Comparison of ENCODE assay signal across 8 mouse cellular contexts in the genomic region with DNA sequence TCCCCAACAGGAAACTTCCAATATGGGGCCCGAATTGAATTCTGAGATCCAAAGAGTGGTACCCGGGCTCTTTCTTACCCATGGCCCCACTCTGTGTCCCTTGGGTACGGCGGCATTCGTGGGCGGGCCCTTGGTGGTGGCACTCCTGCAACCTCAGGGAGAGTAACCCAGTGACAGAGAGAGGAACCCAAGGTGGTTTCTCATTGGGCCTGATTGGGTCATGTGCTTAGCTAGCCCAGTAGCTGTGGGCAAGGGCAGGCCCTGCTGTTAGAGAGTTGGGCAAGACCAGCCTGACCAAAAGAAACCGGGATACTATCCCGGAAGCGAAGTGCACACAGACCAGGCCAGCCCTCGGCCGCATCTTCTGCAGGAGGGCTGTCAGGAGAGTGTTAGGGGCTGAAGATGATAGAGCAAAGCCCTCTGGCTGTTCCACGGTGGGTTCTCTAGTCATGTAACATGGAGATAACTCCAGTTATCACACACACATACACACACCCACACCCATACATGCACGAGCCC. TPM values are rescaled to one million over a fixed set of nuclear protein-coding genes. Genes with fewer than 3 reads are reported as not detected.
A peak's percentile ranks its signal among the peaks of the same experiment; 100 is the strongest.
DNase-seq lines count a peak whose midpoint lies in the region; ATAC-seq and TF ChIP-seq lines count a peak whose summit lies in the region.

No protein-coding gene starts in this region.

- no peak for DNase-seq in forebrain, embryonic 10.5 days (ENCODE audit: extremely low spot score, low spot score)
- no peak for DNase-seq in forebrain, embryonic 14.5 days (ENCODE audit: low spot score)
- DNase-seq in embryo, embryonic 10 days (ENCODE audit: low spot score), result peak; percentile 64
- peak; percentile 72 to 87 for DNase-seq in heart, adult 18-20 months
- DNase-seq in lung, adult 18-20 months, result peak; percentile 88 to 91
- DNase-seq in urinary bladder, postnatal 25 days (ENCODE audit: low spot score), result peak; percentile 40

- H3K9ac ChIP-seq in forebrain, embryonic 14.5 days (ENCODE audit: low read length), result no peak overlapping the region
- H3K9ac ChIP-seq in intestine, postnatal 0 days (ENCODE audit: low read depth, low read length), result no peak overlapping the region
- no peak overlapping the region for H3K9ac ChIP-seq in neural tube, embryonic 14.5 days (replicated peaks; ENCODE audit: low read depth, low read length)

- no peak overlapping the region for H3K4me2 ChIP-seq in forebrain, embryonic 14.5 days (ENCODE audit: low read length)
- peak overlapping the region; percentile 62 for H3K4me2 ChIP-seq in intestine, postnatal 0 days (replicated peaks; ENCODE audit: low read depth)
- no peak overlapping the region for H3K4me2 ChIP-seq in neural tube, embryonic 14.5 days (ENCODE audit: low read depth, low read length)

- no peaks in the 10 kb centered on the region for H3K27me3 ChIP-seq in forebrain, embryonic 10.5 days (ENCODE audit: poor library complexity, severe bottlenecking)
- no peaks in the 10 kb centered on the region for H3K27me3 ChIP-seq in forebrain, embryonic 14.5 days (replicated peaks; ENCODE audit: control insufficient read depth, insufficient read depth, low read length)
- no peaks in the 10 kb centered on the region for H3K27me3 ChIP-seq in intestine, postnatal 0 days (replicated peaks; ENCODE audit: control insufficient read depth, insufficient read depth, low read length)
- no peaks in the 10 kb centered on the region for H3K27me3 ChIP-seq in neural tube, embryonic 14.5 days (ENCODE audit: control insufficient read depth, insufficient read depth, low read length)

- H3K4me1 ChIP-seq in forebrain, embryonic 10.5 days, result peaks cover 42% of the 10 kb centered on the region
- peaks cover 9% of the 10 kb centered on the region; the same call in 1 of the 2 replicates for H3K4me1 ChIP-seq in forebrain, embryonic 14.5 days (ENCODE audit: control insufficient read depth, insufficient read depth, low read length)
- H3K4me1 ChIP-seq in intestine, postnatal 0 days (replicated peaks; ENCODE audit: control insufficient read depth, insufficient read depth, low read length), result no peaks in the 10 kb centered on the region; the same call in 1 of the 2 replicates
- H3K4me1 ChIP-seq in neural tube, embryonic 14.5 days (ENCODE audit: control insufficient read depth, insufficient read depth, low read length), result no peaks in the 10 kb centered on the region

- peak overlapping the region; percentile 33 for H3K4me3 ChIP-seq in forebrain, embryonic 10.5 days
- H3K4me3 ChIP-seq in forebrain, embryonic 14.5 days (ENCODE audit: low read depth, low read length), result no peak overlapping the region
- H3K4me3 ChIP-seq in intestine, postnatal 0 days (ENCODE audit: low read depth, low read length), result peak overlapping the region; percentile 13
- no peak overlapping the region for H3K4me3 ChIP-seq in neural tube, embryonic 14.5 days (ENCODE audit: low read depth, low read length)

- peaks cover 18% of the 10 kb centered on the region for H3K36me3 ChIP-seq in forebrain, embryonic 10.5 days (replicated peaks)
- H3K36me3 ChIP-seq in forebrain, embryonic 14.5 days (ENCODE audit: control insufficient read depth, insufficient read depth, low read length), result peaks cover 3% of the 10 kb centered on the region; the same call in 1 of the 2 replicates
- no peaks in the 10 kb centered on the region for H3K36me3 ChIP-seq in intestine, postnatal 0 days (ENCODE audit: control insufficient read depth, insufficient read depth)
- no peaks in the 10 kb centered on the region for H3K36me3 ChIP-seq in neural tube, embryonic 14.5 days (ENCODE audit: control insufficient read depth, insufficient read depth, low read length)

- peak overlapping the region; percentile 84 for H3K27ac ChIP-seq in forebrain, embryonic 10.5 days
- H3K27ac ChIP-seq in forebrain, embryonic 14.5 days (ENCODE audit: low read depth, low read length), result no peak overlapping the region
- H3K27ac ChIP-seq in intestine, postnatal 0 days (ENCODE audit: low read depth, low read length), result peak overlapping the region; percentile 46; the same call in 1 of the 2 replicates
- H3K27ac ChIP-seq in neural tube, embryonic 14.5 days (ENCODE audit: low read depth, low read length), result no peak overlapping the region

- WGBS in forebrain, embryonic 10.5 days, result 10% methylated on average over 13 of the region's 13 CpGs
- WGBS in forebrain, embryonic 14.5 days, result 14% methylated on average over 13 of the region's 13 CpGs
- WGBS in intestine, postnatal 0 days, result 14% methylated on average over 13 of the region's 13 CpGs
- WGBS in neural tube, embryonic 14.5 days, result 10% methylated on average over 13 of the region's 13 CpGs

- ATAC-seq in forebrain, embryonic 14.5 days, result no peak
- ATAC-seq in intestine, postnatal 0 days, result peak; percentile 99
- peak; percentile 76; the same call in 1 of the 2 replicates for ATAC-seq in neural tube, embryonic 14.5 days (ENCODE audit: low read depth)

- no peak for TF ChIP-seq CTCF in intestine, postnatal 0 days (IDR thresholded peaks at IDR 0.05; ENCODE audit: low read depth)

- no peaks in the 10 kb centered on the region for H3K9me3 ChIP-seq in forebrain, embryonic 10.5 days
- H3K9me3 ChIP-seq in forebrain, embryonic 14.5 days (replicated peaks; ENCODE audit: control insufficient read depth, low read length), result no peaks in the 10 kb centered on the region
- H3K9me3 ChIP-seq in intestine, postnatal 0 days (ENCODE audit: control insufficient read depth), result no peaks in the 10 kb centered on the region
- no peaks in the 10 kb centered on the region for H3K9me3 ChIP-seq in neural tube, embryonic 14.5 days (ENCODE audit: control insufficient read depth, low read length)

RNA-seq across cellular contexts. Expression of a gene that starts 36.7 kb away (rescaled TPM):
- polyA plus RNA-seq in forebrain, embryonic 10.5 days (2016; fragmentation: Nextera tagmentation; extraction: Ambion mirVana), result 2.4 and 3.7 TPM in 2 replicates
- polyA plus RNA-seq in forebrain, embryonic 14.5 days (2014; fragmentation: Nextera tagmentation; extraction: Ambion mirVana), result 1.6 and 2.0 TPM in 2 replicates
- total RNA-seq in heart, adult 18-20 months (2021), result 10 to 100 TPM; 29.3 to 29.4 TPM
- 5.4 and 6.5 TPM in 2 replicates for polyA plus RNA-seq in intestine, postnatal 0 days (2015; fragmentation: Nextera tagmentation; extraction: Ambion mirVana)
- polyA plus RNA-seq in neural tube, embryonic 14.5 days (2014; fragmentation: Nextera tagmentation; extraction: Ambion mirVana), result 3.4 and 3.7 TPM in 2 replicates

RNA-seq across cellular contexts. Expression of a gene that starts 59.9 kb away (rescaled TPM):
- polyA plus RNA-seq in forebrain, embryonic 10.5 days (2016; fragmentation: Nextera tagmentation; extraction: Ambion mirVana), result 18.5 and 20.7 TPM in 2 replicates
- 26.3 and 26.7 TPM in 2 replicates for polyA plus RNA-seq in forebrain, embryonic 14.5 days (2014; fragmentation: Nextera tagmentation; extraction: Ambion mirVana)
- 10 to 100 TPM; 14.2 to 21.2 TPM for total RNA-seq in heart, adult 18-20 months (2021)
- 4.8 and 5.2 TPM in 2 replicates for polyA plus RNA-seq in intestine, postnatal 0 days (2015; fragmentation: Nextera tagmentation; extraction: Ambion mirVana)
- 30.4 and 31.3 TPM in 2 replicates for polyA plus RNA-seq in neural tube, embryonic 14.5 days (2014; fragmentation: Nextera tagmentation; extraction: Ambion mirVana)

Comparison
In these comparisons a context has a peak if more than half of its experiments do, and no peak if none do; other contexts are left out.
1. H3K27ac ChIP-seq: peak in forebrain, embryonic 10.5 days (single experiment) and intestine, postnatal 0 days (single experiment); none in forebrain, embryonic 14.5 days (single experiment) and neural tube, embryonic 14.5 days (single experiment).
2. H3K4me3 ChIP-seq: peak in forebrain, embryonic 10.5 days (single experiment) and intestine, postnatal 0 days (single experiment); none in forebrain, embryonic 14.5 days (single experiment) and neural tube, embryonic 14.5 days (single experiment).
3. DNase-seq: peak in embryo, embryonic 10 days (single experiment), heart, adult 18-20 months (2 of 2), lung, adult 18-20 months (2 of 2) and urinary bladder, postnatal 25 days (single experiment); none in forebrain, embryonic 10.5 days (single experiment) and forebrain, embryonic 14.5 days (single experiment).